Mouse (Mus musculus): ENCODE measurements around the gene Gm48551. TPM values are rescaled to one million over a fixed set of nuclear protein-coding genes. Genes with fewer than 3 reads are reported as not detected.

Gene Gm48551
- polyA plus RNA-seq, 1 experiment from 2014 or later, result 8.2 TPM

DNA sequence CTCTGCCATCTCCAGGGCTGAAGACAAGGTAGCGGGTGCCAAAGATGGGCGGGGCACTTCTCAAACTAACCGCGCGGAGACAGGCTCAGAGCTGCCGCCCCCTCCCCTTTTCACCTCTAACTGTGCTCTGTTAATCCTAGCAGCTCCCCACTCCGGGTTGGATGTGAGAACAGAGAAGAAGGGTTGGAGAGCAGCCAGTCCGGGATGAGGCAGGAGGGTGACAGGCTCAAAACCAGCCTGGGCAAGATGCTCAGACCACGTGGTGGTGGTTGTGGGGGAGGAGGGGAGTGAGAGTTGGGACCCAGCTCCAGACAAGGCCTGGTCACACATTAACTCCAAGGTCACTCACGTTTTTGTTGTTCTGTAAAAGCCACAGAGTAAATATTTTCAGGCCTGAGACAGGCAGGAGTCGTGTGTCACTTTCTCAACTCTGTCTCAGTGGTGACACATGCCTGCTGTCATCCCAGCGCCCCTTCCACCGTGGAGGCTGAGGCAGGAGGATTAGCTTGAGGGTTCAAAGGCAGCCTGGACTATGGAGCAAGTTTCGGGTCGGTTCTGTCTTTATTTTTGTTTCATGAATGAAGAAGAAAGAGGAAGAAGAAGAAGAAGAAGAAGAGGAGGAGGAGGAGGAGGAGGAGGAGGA lies 47.4 kb downstream of the Gm48551 start:
- WGBS, result 19% methylated on average over 15 of the region's 15 CpGs
- H3K36me3 ChIP-seq, result no peaks in the 10 kb centered on the region
- no peaks in the 10 kb centered on the region for H3K9me3 ChIP-seq
- peak overlapping the region; percentile 96 for H3K27ac ChIP-seq (replicated peaks)
- peak overlapping the region; percentile 77 for H3K4me3 ChIP-seq
- H3K9ac ChIP-seq, result peak overlapping the region; percentile 92
- peaks cover 20% of the 10 kb centered on the region for H3K27me3 ChIP-seq
- ATAC-seq (ENCODE audit: low read depth), result no peak
- peaks cover 56% of the 10 kb centered on the region for H3K4me1 ChIP-seq (replicated peaks)
- H3K4me2 ChIP-seq, result peak overlapping the region; percentile 85

DNA sequence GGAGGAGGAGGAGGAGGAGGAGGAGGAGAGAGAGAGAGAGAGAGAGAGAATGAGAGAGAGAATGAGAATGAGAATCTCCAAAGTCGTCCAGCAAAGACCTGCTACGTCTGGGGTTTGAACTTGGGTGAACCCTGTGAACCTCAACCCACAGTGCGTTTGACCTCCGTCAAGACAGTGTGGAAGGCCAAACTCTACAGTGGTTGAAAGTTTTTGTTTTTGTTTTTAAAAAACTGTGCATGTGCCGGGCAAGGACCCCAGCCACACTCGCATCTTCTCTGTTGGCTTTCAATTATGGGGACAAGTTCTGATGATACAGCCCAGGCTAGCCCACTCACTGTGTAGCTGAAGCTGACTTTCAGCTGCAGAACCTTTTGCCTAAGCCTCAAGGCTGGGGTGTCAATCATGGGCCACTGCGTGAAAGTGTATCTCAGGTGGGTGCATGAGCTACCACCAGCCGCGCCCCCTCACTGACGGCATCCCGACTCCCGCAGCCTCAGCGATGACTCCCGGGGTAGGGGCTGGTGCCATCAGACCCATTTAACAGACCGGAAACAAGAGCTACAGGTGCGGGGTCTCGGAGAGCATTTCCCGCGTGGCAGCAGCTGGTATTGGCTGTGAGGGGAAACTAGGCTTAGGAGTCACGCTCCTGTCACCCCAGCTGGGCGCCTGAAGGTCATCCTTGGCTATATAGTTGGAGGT lies 48.1 kb downstream of the Gm48551 start:
- Histone ChIP-seq H3K4me2 (peak overlapping the region; percentile 54), H3K9ac (0 out of 2 replicates have a peak overlapping the region, but pooled peaks have one; percentile 23), H3K9me3 (no peaks in the 10 kb centered on the region), H3K4me3 (peak overlapping the region; percentile 30), H3K27ac (replicated peaks) (no peak overlapping the region), H3K4me1 (replicated peaks) (peaks cover 50% of the 10 kb centered on the region), H3K27me3 (peaks cover 18% of the 10 kb centered on the region), H3K36me3 (no peaks in the 10 kb centered on the region)
- WGBS, result 58% methylated on average over 21 of the region's 21 CpGs
- peak; percentile 2; the same call in 1 of the 2 replicates for ATAC-seq (ENCODE audit: low read depth)

DNA sequence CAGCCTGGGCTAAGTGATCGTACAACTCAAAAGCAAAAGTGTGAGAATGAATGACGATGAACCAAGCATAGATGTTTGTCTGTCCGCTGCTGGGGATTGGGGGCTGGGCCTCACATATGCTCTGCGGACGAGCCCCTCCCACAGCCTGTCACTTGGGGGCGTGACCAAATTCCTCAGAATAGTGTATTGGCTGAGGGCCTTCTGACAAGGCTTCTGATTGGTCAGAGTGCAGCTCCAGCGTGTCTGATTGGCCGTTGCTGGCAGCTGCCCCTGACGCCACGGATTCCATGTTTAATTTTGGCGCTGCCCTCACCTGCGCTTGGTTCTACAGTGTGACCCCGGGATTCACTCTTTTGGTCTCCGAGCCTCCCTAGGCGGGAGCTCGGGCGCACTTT lies 48.6 kb downstream of the Gm48551 start:
- WGBS, result 4% methylated on average over 17 of the region's 17 CpGs

DNA sequence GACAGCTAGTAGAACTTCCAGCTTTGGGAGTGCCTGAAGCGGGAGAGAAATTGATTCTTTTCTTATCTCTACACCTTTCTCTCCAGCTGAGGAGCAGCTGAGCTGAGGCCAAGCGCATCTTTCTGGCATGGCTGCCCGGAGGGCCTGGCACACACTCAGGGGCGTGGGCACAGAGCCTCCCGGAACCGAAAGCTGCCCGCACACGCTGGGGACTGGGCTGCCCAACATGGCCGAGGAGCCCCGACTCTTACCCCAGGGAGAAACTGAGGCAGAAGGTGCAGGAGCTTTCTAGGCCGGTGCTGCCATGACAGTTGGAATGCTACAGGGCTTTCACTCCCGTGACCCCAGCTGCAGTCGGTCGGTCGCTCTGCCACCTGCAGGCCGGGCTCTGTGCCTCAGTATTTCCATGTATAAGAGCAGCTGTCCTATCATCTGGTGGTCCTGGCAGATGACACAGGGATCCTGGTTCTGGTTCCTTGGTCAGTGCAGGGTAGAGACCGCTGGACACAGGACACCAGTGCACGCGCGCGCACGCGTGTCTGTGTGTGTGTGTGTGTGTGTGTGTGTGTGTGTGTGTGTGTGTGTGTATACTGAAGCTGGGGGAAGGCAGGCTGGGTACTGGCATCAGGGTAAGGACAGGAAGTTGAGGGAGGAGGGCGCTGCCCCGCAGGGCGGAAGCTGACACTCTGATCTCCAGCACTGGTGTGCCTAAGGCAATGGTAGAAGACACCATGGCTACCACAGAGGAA lies 49.4 kb downstream of the Gm48551 start:
- 71% methylated on average over 26 of the region's 26 CpGs for WGBS
- no peaks in the 10 kb centered on the region for H3K9me3 ChIP-seq
- H3K4me3 ChIP-seq, result no peak overlapping the region
- peaks cover 5% of the 10 kb centered on the region for H3K27me3 ChIP-seq
- H3K4me1 ChIP-seq (replicated peaks), result peaks cover 47% of the 10 kb centered on the region
- 0 out of 2 replicates have a peak overlapping the region, but pooled peaks have one; percentile 18 for H3K27ac ChIP-seq (replicated peaks)
- ATAC-seq (ENCODE audit: low read depth), result no peak
- H3K9ac ChIP-seq, result peak overlapping the region; percentile 55; the same call in 1 of the 2 replicates
- H3K36me3 ChIP-seq, result no peaks in the 10 kb centered on the region
- peak overlapping the region; percentile 54 for H3K4me2 ChIP-seq

More for the DNA sequence above, 48.6 kb downstream of the Gm48551 start:
- Histone ChIP-seq H3K4me3 (peak overlapping the region; percentile 30), H3K4me2 (peak overlapping the region; percentile 54), H3K36me3 (no peaks in the 10 kb centered on the region), H3K27ac (replicated peaks) (0 out of 2 replicates have a peak overlapping the region, but pooled peaks have one; percentile 18), H3K27me3 (peaks cover 13% of the 10 kb centered on the region), H3K9me3 (no peaks in the 10 kb centered on the region), H3K9ac (peak overlapping the region; percentile 55), H3K4me1 (replicated peaks) (peaks cover 47% of the 10 kb centered on the region)
- peak; percentile 70 for ATAC-seq (ENCODE audit: low read depth)

DNA sequence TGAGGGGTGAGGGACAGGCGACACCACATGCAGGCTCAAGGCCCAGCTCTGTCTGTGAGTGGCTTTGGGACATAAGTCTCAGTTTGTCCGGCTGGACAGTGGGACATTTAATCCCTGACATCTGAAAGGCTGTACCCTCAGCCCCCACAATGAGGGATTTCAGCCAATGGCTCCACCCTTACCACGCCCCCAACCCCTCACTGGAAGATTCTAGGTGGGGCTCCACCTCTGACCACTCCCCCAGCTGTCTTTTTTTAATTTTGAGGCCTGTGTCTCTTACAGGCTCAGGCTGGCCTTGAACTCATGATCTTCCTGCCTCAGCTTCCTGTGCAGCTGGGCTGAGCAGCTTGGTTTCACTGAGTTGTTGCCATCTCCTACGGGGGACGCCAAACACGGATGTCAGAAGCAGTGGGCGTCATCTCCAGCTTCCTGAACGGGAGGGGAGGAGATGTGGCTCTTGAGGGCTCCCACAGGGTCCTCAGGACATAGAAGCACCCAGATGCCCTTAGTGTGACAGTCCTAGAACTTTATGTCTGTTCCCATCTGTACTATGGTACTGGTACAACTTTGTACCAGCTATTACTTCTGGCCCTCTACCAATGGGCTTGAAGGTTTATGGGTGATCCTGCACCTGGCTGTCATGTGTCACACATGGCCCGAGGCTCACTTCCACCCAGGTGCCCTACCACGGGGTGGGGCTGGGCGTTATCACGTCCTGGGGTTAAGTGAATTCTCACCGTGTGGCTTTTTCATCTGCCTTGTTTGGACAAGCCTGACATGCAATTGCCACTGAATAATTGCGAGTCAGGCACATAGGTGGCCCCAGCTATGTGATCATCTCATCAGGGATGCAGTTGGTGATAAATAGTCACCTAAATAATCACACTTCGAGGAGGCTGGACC lies 50.3 kb downstream of the Gm48551 start:
- Histone ChIP-seq H3K27ac (replicated peaks) (peak overlapping the region; percentile 42; the same call in 1 of the 2 replicates), H3K9ac (peak overlapping the region; percentile 31; the same call in 1 of the 2 replicates), H3K36me3 (no peaks in the 10 kb centered on the region), H3K9me3 (no peaks in the 10 kb centered on the region), H3K27me3 (peaks cover 5% of the 10 kb centered on the region), H3K4me2 (no peak overlapping the region), H3K4me1 (replicated peaks) (peaks cover 40% of the 10 kb centered on the region), H3K4me3 (no peak overlapping the region)
- 63% methylated on average over 15 of the region's 15 CpGs for WGBS
- ATAC-seq (ENCODE audit: low read depth), result no peak

DNA sequence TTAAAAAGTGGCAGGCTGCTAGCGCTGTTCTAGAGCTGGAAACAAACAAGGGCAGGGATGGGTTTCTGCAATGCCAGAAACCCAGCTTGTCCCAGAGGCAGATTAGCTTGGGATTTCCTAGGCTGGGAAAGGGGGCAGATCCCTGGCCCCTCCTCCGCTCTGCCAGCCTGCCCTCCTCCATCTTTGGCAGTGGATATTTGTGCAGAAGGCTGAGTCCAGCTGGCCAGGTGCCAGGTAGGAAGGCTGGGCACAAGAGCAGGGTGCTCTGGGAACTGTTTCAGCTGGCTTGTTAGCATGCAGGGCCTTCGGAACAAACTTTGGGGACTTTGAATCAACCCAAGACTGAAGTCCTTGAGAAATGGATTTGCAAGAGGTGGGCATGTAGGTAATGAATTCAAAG lies 51.2 kb downstream of the Gm48551 start:
- peak overlapping the region; percentile 42; the same call in 1 of the 2 replicates for H3K27ac ChIP-seq (replicated peaks)
- H3K4me2 ChIP-seq, result no peak overlapping the region
- peaks cover 37% of the 10 kb centered on the region for H3K4me1 ChIP-seq (replicated peaks)
- no peaks in the 10 kb centered on the region for H3K9me3 ChIP-seq
- no peak for ATAC-seq (ENCODE audit: low read depth)
- WGBS, result 73% methylated on average over 3 of the region's 3 CpGs
- no peak overlapping the region for H3K4me3 ChIP-seq
- H3K27me3 ChIP-seq, result peaks cover 5% of the 10 kb centered on the region
- H3K36me3 ChIP-seq, result no peaks in the 10 kb centered on the region
- H3K9ac ChIP-seq, result 0 out of 2 replicates have a peak overlapping the region, but pooled peaks have one; percentile 31

DNA sequence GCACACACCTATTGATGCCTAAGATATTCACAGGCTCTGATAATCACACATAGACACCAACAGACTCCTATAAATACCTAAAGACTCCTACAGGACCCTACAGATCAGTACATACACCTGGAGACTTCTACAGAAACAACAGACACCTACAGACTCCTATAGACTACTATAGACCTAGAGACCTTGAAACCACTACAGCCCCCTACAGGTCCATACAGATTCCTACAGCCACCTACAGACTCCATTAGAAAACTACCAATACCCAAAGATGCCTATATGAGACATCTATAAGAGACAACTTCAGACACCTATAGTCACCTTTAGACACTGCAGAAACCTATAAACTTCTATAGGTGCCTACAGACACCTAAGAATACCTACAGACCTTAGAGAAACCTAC lies 56.8 kb downstream of the Gm48551 start:
- no peak for ATAC-seq (ENCODE audit: low read depth)

More for the DNA sequence above, 56.8 kb downstream of the Gm48551 start:
- Histone ChIP-seq H3K36me3 (no peaks in the 10 kb centered on the region), H3K9ac (no peak overlapping the region), H3K4me1 (replicated peaks) (no peaks in the 10 kb centered on the region), H3K4me2 (no peak overlapping the region), H3K27me3 (peaks cover 11% of the 10 kb centered on the region; the same call in 1 of the 2 replicates), H3K4me3 (no peak overlapping the region), H3K9me3 (no peaks in the 10 kb centered on the region), H3K27ac (replicated peaks) (no peak overlapping the region)

Small RNA genes lying within 50 kb of the gene (microRNA-seq; reads per million reads assigned to microRNA genes)
- 1.3 reads per million for gene Mir1191b
- 0.44 reads per million for gene Mir6913

Other genes starting within 250 kb of the Gm48551 start
- 12.2 and 14.9 TPM in 2 replicates for gene Zbtb7a, start 249.2 kb upstream of the Gm48551 start, polyA plus RNA-seq (2015; fragmentation: Nextera tagmentation; extraction: Ambion mirVana)
- gene Pias4, start 216.5 kb upstream of the Gm48551 start, polyA plus RNA-seq (2015; fragmentation: Nextera tagmentation; extraction: Ambion mirVana), result 60.0 and 77.5 TPM in 2 replicates
- 532 and 537 TPM in 2 replicates for gene Eef2, start 207.8 kb upstream of the Gm48551 start, polyA plus RNA-seq (2015; fragmentation: Nextera tagmentation; extraction: Ambion mirVana)
- 79.1 and 80.9 TPM in 2 replicates for gene Dapk3, start 201.5 kb upstream of the Gm48551 start, polyA plus RNA-seq (2015; fragmentation: Nextera tagmentation; extraction: Ambion mirVana)
- not detected in 2 replicates for gene 4930442H23Rik, start 200.6 kb upstream of the Gm48551 start, polyA plus RNA-seq (2015; fragmentation: Nextera tagmentation; extraction: Ambion mirVana)
- not detected in 2 replicates for gene Nmrk2, start 182.4 kb upstream of the Gm48551 start, polyA plus RNA-seq (2015; fragmentation: Nextera tagmentation; extraction: Ambion mirVana)
- gene Atcay, start 153.6 kb upstream of the Gm48551 start, polyA plus RNA-seq (2015; fragmentation: Nextera tagmentation; extraction: Ambion mirVana), result 58.1 and 62.3 TPM in 2 replicates
- 21.7 and 21.8 TPM in 2 replicates for gene Zfr2, start 151.3 kb upstream of the Gm48551 start, polyA plus RNA-seq (2015; fragmentation: Nextera tagmentation; extraction: Ambion mirVana)
- 10.5 and 13.0 TPM in 2 replicates for gene Matk, start 131.5 kb upstream of the Gm48551 start, polyA plus RNA-seq (2015; fragmentation: Nextera tagmentation; extraction: Ambion mirVana)
- 145 and 150 TPM in 2 replicates for gene Mrpl54, start 117.5 kb upstream of the Gm48551 start, polyA plus RNA-seq (2015; fragmentation: Nextera tagmentation; extraction: Ambion mirVana)
- 33.7 and 36.1 TPM in 2 replicates for gene Apba3, start 117.5 kb upstream of the Gm48551 start, polyA plus RNA-seq (2015; fragmentation: Nextera tagmentation; extraction: Ambion mirVana)
- 2.3 and 3.3 TPM in 2 replicates for gene Tjp3, start 92.9 kb upstream of the Gm48551 start, polyA plus RNA-seq (2015; fragmentation: Nextera tagmentation; extraction: Ambion mirVana)
- gene Pip5k1c, start 91.5 kb upstream of the Gm48551 start, polyA plus RNA-seq (2015; fragmentation: Nextera tagmentation; extraction: Ambion mirVana), result 99.3 and 102 TPM in 2 replicates
- 32.5 and 42.5 TPM in 2 replicates for gene Cactin, start 63.4 kb upstream of the Gm48551 start, polyA plus RNA-seq (2015; fragmentation: Nextera tagmentation; extraction: Ambion mirVana)
- 4.5 and 4.8 TPM in 2 replicates for gene Tbxa2r, start 55.7 kb upstream of the Gm48551 start, polyA plus RNA-seq (2015; fragmentation: Nextera tagmentation; extraction: Ambion mirVana)
- gene Gipc3, start 41.2 kb upstream of the Gm48551 start, polyA plus RNA-seq (2015; fragmentation: Nextera tagmentation; extraction: Ambion mirVana), result not detected in 2 replicates
- 46.5 and 51.5 TPM in 2 replicates for gene Hmg20b, start 34.0 kb upstream of the Gm48551 start, polyA plus RNA-seq (2015; fragmentation: Nextera tagmentation; extraction: Ambion mirVana)
- 16.5 and 17.8 TPM in 2 replicates for gene Mfsd12, start 27.0 kb upstream of the Gm48551 start, polyA plus RNA-seq (2015; fragmentation: Nextera tagmentation; extraction: Ambion mirVana)
- 0.68 and 0.87 TPM in 2 replicates for gene 4930404N11Rik, start 18.6 kb upstream of the Gm48551 start, polyA plus RNA-seq (2015; fragmentation: Nextera tagmentation; extraction: Ambion mirVana)
- gene Fzr1, start 6.0 kb upstream of the Gm48551 start, polyA plus RNA-seq (2015; fragmentation: Nextera tagmentation; extraction: Ambion mirVana), result 105 and 112 TPM in 2 replicates
- 72.2 and 75.2 TPM in 2 replicates for gene Dohh, start within 50 bp of the Gm48551 start, polyA plus RNA-seq (2015; fragmentation: Nextera tagmentation; extraction: Ambion mirVana)
- gene Gm48552, start 4.5 kb downstream of the Gm48551 start, polyA plus RNA-seq (2015; fragmentation: Nextera tagmentation; extraction: Ambion mirVana), result 1.3 and 2.5 TPM in 2 replicates
- 1.8 and 3.1 TPM in 2 replicates for gene Smim24, start 8.6 kb downstream of the Gm48551 start, polyA plus RNA-seq (2015; fragmentation: Nextera tagmentation; extraction: Ambion mirVana)
- gene Nfic, start 71.2 kb downstream of the Gm48551 start, polyA plus RNA-seq (2015; fragmentation: Nextera tagmentation; extraction: Ambion mirVana), result 27.1 and 27.9 TPM in 2 replicates
- gene Celf5, start 98.2 kb downstream of the Gm48551 start, polyA plus RNA-seq (2015; fragmentation: Nextera tagmentation; extraction: Ambion mirVana), result 52.7 and 56.1 TPM in 2 replicates
- gene Ncln, start 111.9 kb downstream of the Gm48551 start, polyA plus RNA-seq (2015; fragmentation: Nextera tagmentation; extraction: Ambion mirVana), result 68.7 and 68.8 TPM in 2 replicates
- gene S1pr4, start 115.7 kb downstream of the Gm48551 start, polyA plus RNA-seq (2015; fragmentation: Nextera tagmentation; extraction: Ambion mirVana), result 0.36 and 0.64 TPM in 2 replicates
- gene Gna15, start 139.8 kb downstream of the Gm48551 start, polyA plus RNA-seq (2015; fragmentation: Nextera tagmentation; extraction: Ambion mirVana), result 1.3 and 1.9 TPM in 2 replicates
- 78.8 and 81.6 TPM in 2 replicates for gene Gna11, start 160.7 kb downstream of the Gm48551 start, polyA plus RNA-seq (2015; fragmentation: Nextera tagmentation; extraction: Ambion mirVana)
- 572 and 635 TPM in 2 replicates for gene Aes, start 175.0 kb downstream of the Gm48551 start, polyA plus RNA-seq (2015; fragmentation: Nextera tagmentation; extraction: Ambion mirVana)
- gene Tle2, start 190.1 kb downstream of the Gm48551 start, polyA plus RNA-seq (2015; fragmentation: Nextera tagmentation; extraction: Ambion mirVana), result 31.1 and 32.9 TPM in 2 replicates
- 4.9 and 6.2 TPM in 2 replicates for gene Tle6, start 216.6 kb downstream of the Gm48551 start, polyA plus RNA-seq (2015; fragmentation: Nextera tagmentation; extraction: Ambion mirVana)
- 2.5 and 3.3 TPM in 2 replicates for gene BC025920, start 221.8 kb downstream of the Gm48551 start, polyA plus RNA-seq (2015; fragmentation: Nextera tagmentation; extraction: Ambion mirVana)
- gene Sirt6, start 243.3 kb downstream of the Gm48551 start, polyA plus RNA-seq (2015; fragmentation: Nextera tagmentation; extraction: Ambion mirVana), result 56.2 and 57.6 TPM in 2 replicates
- 10.6 and 11.8 TPM in 2 replicates for gene Ankrd24, start 244.1 kb downstream of the Gm48551 start, polyA plus RNA-seq (2015; fragmentation: Nextera tagmentation; extraction: Ambion mirVana)

All from neural tube, embryonic 13.5 days (tissue).